Mouse (Mus musculus) liver, postnatal 0 days (tissue): Measurements from ENCODE around the gene Zfp458.

Experiments used
- CTCF ChIP-seq: sonication (generic); IDR thresholded peaks from 2 replicates; pipeline ENCODE4 v1.5.1; 2016; ENCODE audit warnings: antibody characterized with exemption, low read depth
- EP300 ChIP-seq: IDR thresholded peaks from 2 replicates; pipeline ENCODE4 v1.6.1; 2016; ENCODE audit warnings: antibody characterized with exemption, low read depth, mild to moderate bottlenecking

DNA sequence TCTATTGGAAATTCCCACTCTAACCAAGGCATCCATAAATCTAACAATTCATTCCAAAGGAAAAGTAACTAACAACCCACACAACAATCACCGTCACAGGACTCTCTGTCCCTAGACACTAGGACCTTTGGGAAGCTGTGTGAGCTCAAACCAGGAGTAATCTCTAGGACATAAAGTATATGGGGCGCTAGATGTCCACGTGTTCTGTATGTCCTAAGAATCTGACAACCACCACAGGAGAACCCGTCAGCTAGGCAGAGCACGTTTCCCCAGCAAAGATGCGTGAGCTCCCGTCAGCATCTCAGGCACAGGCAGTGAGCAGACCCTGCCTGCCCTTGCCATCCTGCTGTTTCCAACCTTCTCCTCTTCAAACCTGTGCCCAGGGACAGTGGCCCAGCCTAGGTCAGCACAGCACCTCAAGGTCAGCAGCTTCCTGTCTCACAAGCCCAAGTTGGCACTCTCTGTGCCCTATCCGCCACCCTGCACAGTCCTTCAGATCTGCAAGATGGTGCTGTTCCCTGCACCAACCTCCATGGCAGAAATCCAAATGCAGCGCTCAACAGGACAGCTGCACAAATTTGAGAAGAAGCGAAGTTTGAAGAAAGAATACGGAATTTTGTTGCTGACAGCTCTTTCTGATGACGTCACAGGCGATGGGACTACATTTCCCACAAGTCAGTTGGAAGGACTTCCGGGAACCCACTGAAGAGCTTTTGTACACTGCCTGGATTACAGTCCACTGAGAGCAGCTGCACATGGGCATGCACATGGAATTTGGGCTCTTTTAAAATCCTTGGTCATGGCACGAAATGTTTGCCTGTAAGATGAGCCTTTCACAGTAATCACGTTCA is 27.8 kb upstream of the Zfp458 start, which contains the start of gene Zfp457:
- TF ChIP-seq CTCF (no peak), EP300 (no peak)
